Mouse (Mus musculus) cerebral cortex, adult 2 months (tissue): Measurements from ENCODE around the gene Spred2.

Experiments used
- WGBS: fragments of 180-500 bp; shearing (Covaris S2); methylation state at CpG from one replicate; pipeline ENCODE4 v1.1.7; 2018; 5-methylcytosine and 5-hydroxymethylcytosine counted together

The Spred2 gene

DNA sequence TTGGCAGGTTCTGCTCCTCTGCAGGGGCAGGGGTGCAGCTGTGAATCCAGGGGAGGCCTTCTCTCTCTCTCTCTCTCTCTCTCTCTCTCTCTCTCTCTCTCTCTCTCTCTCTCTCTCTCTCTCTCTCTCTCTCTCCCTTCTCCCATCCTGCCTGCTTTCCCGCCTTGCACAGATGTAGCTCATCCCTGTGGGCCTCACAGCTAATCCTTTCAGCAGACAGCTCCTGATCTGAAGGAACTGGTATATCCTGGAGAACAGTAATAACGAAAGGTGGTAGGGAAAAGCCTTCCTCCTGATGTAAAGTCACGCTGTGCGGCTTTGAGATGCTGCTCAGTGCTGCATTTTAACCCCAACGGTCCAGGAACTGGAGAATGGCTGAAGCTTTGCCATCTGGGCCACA, 130.4 kb downstream of the Spred2 start:
- 49% methylated on average over 5 of the region's 5 CpGs for WGBS

DNA sequence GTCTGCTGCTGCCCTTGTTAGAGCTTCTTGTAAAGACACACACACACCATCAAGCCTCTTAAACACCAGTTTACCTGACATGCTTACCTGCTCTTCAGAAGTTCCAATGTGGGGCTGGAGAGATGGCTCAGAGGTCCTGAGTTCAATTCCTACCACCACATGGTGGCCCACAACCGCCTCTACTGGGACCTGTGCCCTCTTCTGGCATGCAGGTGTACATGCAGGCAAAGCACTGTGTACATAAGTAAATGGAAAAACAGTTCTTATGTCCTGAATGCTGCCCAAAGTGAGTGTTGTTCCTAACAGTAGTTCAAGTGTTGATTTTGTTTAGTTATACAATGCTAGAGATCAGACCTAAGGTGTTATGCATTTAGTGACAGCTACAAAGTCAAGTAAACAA, 132.0 kb downstream of the Spred2 start:
- WGBS = 92% methylated on average over 1 of the region's 1 CpGs

DNA sequence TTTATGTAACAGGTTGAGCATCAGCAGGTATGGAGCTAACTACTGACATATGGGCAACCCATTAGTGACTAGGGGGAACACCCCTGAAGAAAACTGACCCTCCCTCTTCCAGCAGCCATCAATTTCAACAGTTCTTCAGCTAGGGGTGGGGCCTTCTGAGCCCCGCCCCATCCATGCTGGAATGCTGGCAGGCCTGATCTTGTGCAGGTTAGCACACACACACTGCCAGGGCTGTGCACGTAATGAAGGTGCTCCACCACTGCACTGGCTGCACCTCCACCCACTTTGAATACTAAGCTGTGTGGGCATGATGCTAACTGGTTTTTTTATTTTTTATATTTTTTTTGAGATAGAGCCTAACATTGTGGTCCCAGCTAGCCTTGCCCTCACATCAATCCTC, 133.3 kb downstream of the Spred2 start:
- WGBS = 84% methylated on average over 2 of the region's 2 CpGs

DNA sequence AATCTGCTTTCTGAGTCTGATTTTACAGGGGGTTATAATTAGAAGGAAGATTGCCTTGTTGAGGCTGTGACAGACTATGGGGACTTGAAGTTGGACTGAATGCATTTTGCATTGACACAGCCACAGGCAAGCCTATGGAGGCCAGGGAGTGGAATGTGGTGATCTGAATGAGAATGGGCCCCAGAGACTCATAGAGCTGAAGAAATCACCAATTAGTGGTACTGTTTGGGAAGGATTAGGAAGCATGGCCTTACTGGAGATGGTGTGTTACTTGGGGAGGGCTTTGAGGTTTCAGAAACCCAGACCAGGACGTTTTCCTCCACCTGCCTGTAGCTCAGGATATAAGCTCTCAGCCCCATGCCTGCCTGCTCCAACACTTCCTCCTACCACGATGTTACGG, 135.6 kb downstream of the Spred2 start:
- 73% methylated on average over 3 of the region's 3 CpGs for WGBS

DNA sequence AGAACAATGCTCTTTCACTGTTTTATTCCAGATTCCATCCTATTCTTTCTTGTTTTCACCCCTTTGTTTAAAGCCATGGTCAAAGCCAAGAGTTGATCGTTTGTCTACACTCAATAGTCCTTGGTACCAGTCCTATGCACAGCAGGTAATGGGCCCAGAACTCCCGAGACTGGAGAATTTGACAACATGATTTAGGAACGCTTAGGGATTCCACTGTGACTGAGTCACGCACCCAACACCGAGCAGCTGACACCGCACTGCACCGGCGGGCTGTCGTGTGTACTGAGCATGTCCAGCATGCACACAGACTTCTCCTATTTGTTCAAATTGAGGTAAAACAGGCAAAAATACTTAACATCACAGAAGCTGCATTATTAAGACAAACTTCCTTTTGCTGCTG, 138.6 kb downstream of the Spred2 start:
- 81% methylated on average over 9 of the region's 9 CpGs for WGBS

DNA sequence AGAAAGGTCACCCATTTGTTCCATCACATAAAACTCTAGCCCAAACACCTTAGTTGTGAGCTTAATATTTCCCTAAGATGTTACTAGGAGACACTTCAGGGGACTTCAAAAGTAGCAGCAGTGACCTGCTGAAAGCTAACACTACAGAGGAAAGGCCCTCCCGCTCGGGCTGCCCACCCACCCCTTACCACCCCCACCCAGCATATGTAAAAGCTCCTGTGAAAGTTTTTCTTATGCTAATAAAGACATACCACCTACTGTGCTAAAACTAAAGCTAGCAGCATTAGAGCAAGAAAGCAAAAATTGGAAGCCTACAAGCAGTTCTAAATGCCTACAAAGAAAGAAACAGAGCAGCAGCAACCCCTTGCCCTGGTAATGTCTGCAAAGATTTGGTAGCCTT, 139.9 kb downstream of the Spred2 start:
- WGBS = 24% methylated on average over 2 of the region's 2 CpGs

DNA sequence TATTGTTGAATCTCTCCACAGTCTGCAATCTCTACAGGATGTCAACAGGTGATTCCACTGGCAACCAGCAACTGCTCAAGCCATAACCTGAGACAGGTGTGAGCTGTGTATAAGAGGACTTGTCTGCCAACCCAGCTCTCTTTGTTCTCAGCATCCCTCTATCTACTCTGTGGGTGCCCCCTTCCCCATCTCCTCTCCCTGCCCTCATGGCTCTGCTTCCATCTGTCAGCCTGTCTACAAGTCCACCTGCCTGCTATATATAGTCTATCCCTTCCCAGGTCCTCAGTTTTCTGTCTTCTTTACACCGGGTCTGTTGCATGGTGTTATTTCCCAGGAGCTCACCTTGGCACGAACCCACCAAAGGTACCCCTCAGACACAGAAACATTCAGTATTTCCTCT, 140.8 kb downstream of the Spred2 start:
- WGBS = 83% methylated on average over 2 of the region's 2 CpGs

DNA sequence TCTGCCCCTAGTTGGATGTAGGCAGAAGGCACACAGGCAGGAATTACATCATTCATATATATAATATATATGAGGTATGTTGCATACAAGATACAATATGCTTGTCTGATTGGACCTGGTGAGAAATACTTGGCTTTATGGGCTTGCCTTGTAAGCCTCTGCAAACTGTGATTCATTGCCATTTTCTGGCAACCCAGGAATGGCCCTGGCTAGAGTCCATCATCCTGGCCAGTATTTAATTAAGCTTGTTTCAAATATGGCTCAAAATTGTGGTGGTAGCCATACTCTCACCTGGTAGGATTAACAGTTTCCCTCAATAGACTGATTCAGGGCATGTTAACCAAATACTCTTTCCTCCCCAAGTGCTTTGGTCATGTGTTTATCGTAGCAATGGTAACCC, 141.9 kb downstream of the Spred2 start:
- 64% methylated on average over 1 of the region's 1 CpGs for WGBS

DNA sequence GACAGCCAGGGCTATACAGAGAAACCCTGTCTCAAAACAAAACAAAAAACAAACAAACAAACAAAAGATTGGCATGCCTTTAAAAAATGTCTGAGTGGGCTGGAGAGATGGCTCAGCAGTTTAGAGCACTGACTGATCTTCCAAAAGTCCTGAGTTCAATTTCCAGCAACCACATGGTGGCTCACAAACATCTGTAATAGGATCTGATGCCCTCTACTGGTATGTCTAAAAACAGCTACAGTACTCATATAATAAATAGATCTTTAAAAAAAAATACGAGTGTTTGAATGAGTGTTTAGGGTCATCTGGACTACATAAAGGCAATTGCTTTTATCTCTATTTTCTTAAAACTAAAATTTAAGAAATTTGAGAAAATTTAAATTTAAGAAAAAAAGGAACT, 143.3 kb downstream of the Spred2 start:
- 25% methylated on average over 1 of the region's 1 CpGs for WGBS

DNA sequence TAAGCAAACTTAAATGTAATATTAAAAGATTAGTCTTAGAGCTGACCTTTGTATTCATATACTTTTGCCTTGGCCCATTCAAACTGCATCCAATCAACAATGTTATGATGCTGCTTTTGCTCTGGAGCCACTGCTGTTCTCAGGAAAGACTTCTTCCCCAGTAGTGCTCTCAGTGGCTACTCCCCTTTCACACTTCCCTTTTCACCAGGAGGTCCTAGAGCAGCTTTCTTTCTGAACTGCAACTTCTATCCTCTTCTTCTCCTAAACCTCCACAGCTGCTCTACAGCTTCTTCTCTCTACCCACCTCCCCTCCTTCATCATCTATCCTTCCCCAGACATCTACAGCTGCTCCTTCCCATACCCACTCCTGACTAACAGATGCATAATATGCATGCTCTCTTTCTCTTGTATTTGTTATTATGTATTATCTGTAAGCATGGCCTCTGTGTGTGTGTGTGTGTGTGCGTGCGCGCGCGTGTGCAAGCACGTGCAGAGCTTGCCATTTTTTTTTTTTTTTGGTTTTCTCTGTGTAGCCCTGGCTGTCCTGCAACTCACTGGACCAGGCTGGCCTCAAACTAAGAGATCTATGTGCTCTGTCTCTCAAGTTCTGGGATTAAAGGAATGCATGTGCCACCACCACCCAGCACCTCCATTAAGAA, 144.3 kb downstream of the Spred2 start:
- WGBS = 87% methylated on average over 6 of the region's 6 CpGs

DNA sequence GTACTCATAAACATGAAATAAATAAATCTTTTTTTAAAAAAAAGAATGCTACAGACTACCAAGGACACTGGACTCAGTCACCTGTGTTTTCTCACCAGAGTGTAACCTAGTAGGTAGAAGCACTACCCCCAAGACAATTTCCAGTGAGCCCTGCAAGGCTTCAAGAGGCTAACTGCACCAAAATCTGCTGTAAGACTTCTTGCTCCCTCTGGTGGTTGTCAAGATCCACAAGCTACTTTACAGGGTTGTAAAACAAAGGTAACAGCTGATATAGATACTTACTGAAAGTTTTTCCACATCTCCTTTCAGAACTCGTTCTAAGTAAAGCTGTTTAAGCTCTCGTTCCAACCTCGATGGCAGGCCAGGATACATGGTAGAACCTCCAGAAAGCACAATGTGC, 148.0 kb downstream of the Spred2 start:
- 37% methylated on average over 3 of the region's 3 CpGs for WGBS

DNA sequence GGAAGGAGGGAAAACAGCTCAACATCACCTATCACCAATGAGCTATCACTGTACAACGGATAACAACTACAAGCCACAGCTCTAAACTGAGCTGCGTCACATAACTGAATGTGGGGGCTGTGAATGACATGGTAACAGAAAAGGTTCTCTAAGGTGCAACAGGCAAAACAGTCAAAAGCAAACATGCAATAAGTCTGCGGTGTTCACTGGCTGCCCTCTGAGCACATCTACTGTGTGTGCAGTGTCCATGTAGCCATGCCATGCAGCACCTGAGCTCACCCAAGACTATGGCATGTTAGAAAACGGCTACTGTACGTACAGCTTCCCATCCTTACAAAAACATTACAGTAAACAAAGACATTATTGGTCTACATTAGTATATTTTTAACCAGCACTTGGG, 148.7 kb downstream of the Spred2 start:
- 82% methylated on average over 5 of the region's 5 CpGs for WGBS
